Mouse (Mus musculus): ENCODE results near the gene Clmp.

The Clmp gene

GRCm38 (mm10) chr9:40690511-40690910 is 4.7 kb downstream of the Clmp start:
- DNase-seq (ENCODE audit: low read depth, low spot score) = no peak

- no peak for DNase-seq (ENCODE audit: low read depth, low spot score)
Measured at GRCm38 (mm10) chr9:40693026-40693425, 7.3 kb downstream of the Clmp start.

GRCm38 (mm10) chr9:40693768-40694167 is 8.0 kb downstream of the Clmp start:
- no peak for DNase-seq (ENCODE audit: low read depth, low spot score)

GRCm38 (mm10) chr9:40694284-40694683 is 8.5 kb downstream of the Clmp start:
- no peak for DNase-seq (ENCODE audit: low read depth, low spot score)

GRCm38 (mm10) chr9:40696086-40696485 is 10.3 kb downstream of the Clmp start:
- DNase-seq (ENCODE audit: low read depth, low spot score) = no peak

- DNase-seq (ENCODE audit: low read depth, low spot score) = no peak
Measured at GRCm38 (mm10) chr9:40699194-40699593, 13.4 kb downstream of the Clmp start.

- no peak for DNase-seq (ENCODE audit: low read depth, low spot score)
Measured at GRCm38 (mm10) chr9:40700253-40700652, 14.5 kb downstream of the Clmp start.

- DNase-seq (ENCODE audit: low read depth, low spot score) = no peak
Measured at GRCm38 (mm10) chr9:40704364-40705276, 18.9 kb downstream of the Clmp start.

- DNase-seq (ENCODE audit: low read depth, low spot score) = no peak
Measured at GRCm38 (mm10) chr9:40708448-40709140, 22.8 kb downstream of the Clmp start.

- DNase-seq (ENCODE audit: low read depth, low spot score) = no peak
Measured at GRCm38 (mm10) chr9:40709141-40709537, 23.4 kb downstream of the Clmp start.

- DNase-seq (ENCODE audit: low read depth, low spot score) = no peak
Measured at GRCm38 (mm10) chr9:40709587-40709986, 23.8 kb downstream of the Clmp start.

GRCm38 (mm10) chr9:40709991-40710390 is 24.2 kb downstream of the Clmp start:
- no peak for DNase-seq (ENCODE audit: low read depth, low spot score)

GRCm38 (mm10) chr9:40711654-40712053 is 25.9 kb downstream of the Clmp start:
- no peak for DNase-seq (ENCODE audit: low read depth, low spot score)

GRCm38 (mm10) chr9:40717182-40717874 is 31.6 kb downstream of the Clmp start:
- DNase-seq (ENCODE audit: low read depth, low spot score) = no peak

- DNase-seq (ENCODE audit: low read depth, low spot score) = no peak
Measured at GRCm38 (mm10) chr9:40717875-40718185, 32.1 kb downstream of the Clmp start.

GRCm38 (mm10) chr9:40720881-40721280 is 35.1 kb downstream of the Clmp start:
- no peak for DNase-seq (ENCODE audit: low read depth, low spot score)

GRCm38 (mm10) chr9:40723311-40723772 is 37.6 kb downstream of the Clmp start:
- DNase-seq (ENCODE audit: low read depth, low spot score) = no peak

GRCm38 (mm10) chr9:40724978-40725377 is 39.2 kb downstream of the Clmp start:
- DNase-seq (ENCODE audit: low read depth, low spot score) = no peak

- no peak for DNase-seq (ENCODE audit: low read depth, low spot score)
Measured at GRCm38 (mm10) chr9:40727140-40727823, 41.5 kb downstream of the Clmp start.

- DNase-seq (ENCODE audit: low read depth, low spot score) = no peak
Measured at GRCm38 (mm10) chr9:40727824-40728495, 42.2 kb downstream of the Clmp start.

GRCm38 (mm10) chr9:40730302-40730700 is 44.5 kb downstream of the Clmp start:
- DNase-seq (ENCODE audit: low read depth, low spot score) = no peak

Data from forelimb bud, embryonic 11.5 days (tissue).